In the genomic region with DNA sequence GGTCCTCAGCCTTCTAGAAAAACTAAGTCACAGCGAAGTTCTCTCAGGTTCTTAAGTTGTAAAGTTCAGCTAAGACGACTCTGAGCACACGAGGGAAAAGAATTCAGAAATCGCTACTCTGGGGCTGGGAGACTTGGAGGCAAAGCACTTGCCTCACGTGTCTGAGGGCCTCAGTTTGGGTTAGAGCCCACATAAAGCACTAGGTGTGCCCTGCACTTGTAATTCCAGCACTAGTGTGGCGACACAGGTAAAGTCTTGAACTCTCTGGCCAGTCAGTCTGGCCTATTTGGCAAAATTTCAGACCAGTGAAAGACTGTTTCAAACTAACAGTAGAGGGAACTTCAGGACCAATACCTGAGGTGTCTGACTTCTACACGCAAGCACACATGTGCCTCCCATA, we compare ENCODE assay signal across 24 mouse cellular contexts.
DNase-seq lines count a peak whose midpoint lies in the region; ATAC-seq and TF ChIP-seq lines count a peak whose summit lies in the region.
"Had no signal": no experiment of that assay in that cellular context is flagged by ENCODE, and none has a peak within 500 bp of the region (broad histone marks: within the 10 kb centered on the region; RNA-seq: fewer than 3 reads in every experiment).

No protein-coding gene starts in this region.

- TF ChIP-seq CTCF in lung, postnatal 0 days (IDR thresholded peaks at IDR 0.05), result no peak

- no peak overlapping the region for H3K4me3 ChIP-seq in hindbrain, embryonic 13.5 days
- no peak overlapping the region for H3K4me3 ChIP-seq in hindbrain, embryonic 10.5 days
- no peak overlapping the region for H3K4me3 ChIP-seq in embryonic facial prominence, embryonic 10.5 days
- no peak overlapping the region for H3K4me3 ChIP-seq in lung, postnatal 0 days (ENCODE audit: low read depth, low read length)
- H3K4me3 ChIP-seq: embryonic facial prominence, embryonic 13.5 days; forebrain, embryonic 13.5 days; heart, embryonic 15.5 days; hindbrain, embryonic 15.5 days had no signal

- H3K36me3 ChIP-seq in hindbrain, embryonic 13.5 days, result no peaks in the 10 kb centered on the region
- no peaks in the 10 kb centered on the region for H3K36me3 ChIP-seq in hindbrain, embryonic 10.5 days
- H3K36me3 ChIP-seq in embryonic facial prominence, embryonic 10.5 days (replicated peaks), result no peaks in the 10 kb centered on the region
- no peaks in the 10 kb centered on the region for H3K36me3 ChIP-seq in lung, postnatal 0 days (ENCODE audit: insufficient read depth, low read length)
- H3K36me3 ChIP-seq: embryonic facial prominence, embryonic 13.5 days; heart, embryonic 15.5 days; hindbrain, embryonic 15.5 days had no signal

- no peak for DNase-seq in hindbrain, embryonic 10.5 days (ENCODE audit: low spot score)
- no peak for DNase-seq in embryonic facial prominence, embryonic 10.5 days (ENCODE audit: low spot score)
- peak; percentile 83 for DNase-seq in lung, postnatal 0 days (ENCODE audit: low spot score)
- DNase-seq in lung, postnatal 36 days, result peak; percentile 80
- no peak for DNase-seq in layer of hippocampus, postnatal 36 days
- DNase-seq in spleen, postnatal 10 days (ENCODE audit: low spot score in 2 of 2), result no peak
- DNase-seq: adrenal gland, adult 8-10 months; adrenal gland, postnatal 36 days; B cell, adult 2 months; cerebellum, adult 11 months; cerebellum, adult 8-10 months; cerebellum, postnatal 25 days; forebrain, postnatal 0 days; gastrocnemius, postnatal 36 days; heart, adult 11 months; heart, postnatal 14 days had no signal

- no peaks in the 10 kb centered on the region for H3K27me3 ChIP-seq in hindbrain, embryonic 13.5 days
- H3K27me3 ChIP-seq in hindbrain, embryonic 10.5 days (ENCODE audit: insufficient read depth, poor library complexity, severe bottlenecking), result no peaks in the 10 kb centered on the region
- no peaks in the 10 kb centered on the region for H3K27me3 ChIP-seq in embryonic facial prominence, embryonic 10.5 days (replicated peaks; ENCODE audit: low read depth, poor library complexity, severe bottlenecking)
- no peaks in the 10 kb centered on the region for H3K27me3 ChIP-seq in lung, postnatal 0 days (replicated peaks; ENCODE audit: insufficient read depth, low read length)
- H3K27me3 ChIP-seq: embryonic facial prominence, embryonic 13.5 days; forebrain, embryonic 13.5 days; heart, embryonic 15.5 days; hindbrain, embryonic 15.5 days had no signal

- H3K4me1 ChIP-seq in hindbrain, embryonic 13.5 days (replicated peaks), result peaks cover 66% of the 10 kb centered on the region
- peaks cover 35% of the 10 kb centered on the region for H3K4me1 ChIP-seq in hindbrain, embryonic 10.5 days (replicated peaks)
- H3K4me1 ChIP-seq in embryonic facial prominence, embryonic 10.5 days, result peaks cover 44% of the 10 kb centered on the region
- peaks cover 16% of the 10 kb centered on the region for H3K4me1 ChIP-seq in lung, postnatal 0 days (ENCODE audit: insufficient read depth, low read depth, low read length)

- no peak overlapping the region for H3K4me2 ChIP-seq in hindbrain, embryonic 13.5 days
- H3K4me2 ChIP-seq in lung, postnatal 0 days (replicated peaks; ENCODE audit: low read depth, low read length), result no peak overlapping the region
- H3K4me2 ChIP-seq: embryonic facial prominence, embryonic 13.5 days; forebrain, embryonic 13.5 days; heart, embryonic 11.5 days; heart, embryonic 15.5 days; hindbrain, embryonic 15.5 days had no signal

- peak overlapping the region; percentile 52; the same call in 1 of the 2 replicates for H3K27ac ChIP-seq in hindbrain, embryonic 13.5 days
- H3K27ac ChIP-seq in hindbrain, embryonic 10.5 days, result no peak overlapping the region
- H3K27ac ChIP-seq in embryonic facial prominence, embryonic 10.5 days (replicated peaks), result peak overlapping the region; percentile 10; the same call in 1 of the 2 replicates
- H3K27ac ChIP-seq in lung, postnatal 0 days (ENCODE audit: low read length), result no peak overlapping the region
- H3K27ac ChIP-seq: embryonic facial prominence, embryonic 13.5 days; heart, embryonic 15.5 days; hindbrain, embryonic 15.5 days had no signal

- H3K9ac ChIP-seq in hindbrain, embryonic 13.5 days, result no peak overlapping the region
- no peak overlapping the region for H3K9ac ChIP-seq in lung, postnatal 0 days (replicated peaks; ENCODE audit: low read depth)
- H3K9ac ChIP-seq: embryonic facial prominence, embryonic 13.5 days; forebrain, embryonic 13.5 days; forebrain, postnatal 0 days; heart, embryonic 15.5 days; hindbrain, embryonic 15.5 days had no signal

- peak; percentile 48; the same call in 1 of the 2 replicates for TF ChIP-seq EP300 in lung, postnatal 0 days (IDR thresholded peaks at IDR 0.05)

- no peaks in the 10 kb centered on the region for H3K9me3 ChIP-seq in hindbrain, embryonic 13.5 days
- H3K9me3 ChIP-seq in hindbrain, embryonic 10.5 days, result no peaks in the 10 kb centered on the region
- H3K9me3 ChIP-seq in embryonic facial prominence, embryonic 10.5 days, result no peaks in the 10 kb centered on the region
- no peaks in the 10 kb centered on the region for H3K9me3 ChIP-seq in lung, postnatal 0 days (ENCODE audit: low read length)
- H3K9me3 ChIP-seq: embryonic facial prominence, embryonic 13.5 days; forebrain, embryonic 13.5 days; G1E; heart, embryonic 15.5 days; hindbrain, embryonic 15.5 days had no signal

- no peak for ATAC-seq in hindbrain, embryonic 13.5 days (ENCODE audit: low FRiP score)
- peak; percentile 89 for ATAC-seq in lung, postnatal 0 days
- ATAC-seq: CD4-positive, CD25-positive, alpha-beta regulatory T cell, adult 4 months; forebrain, postnatal 0 days had no signal

- WGBS in hindbrain, embryonic 13.5 days, result 92% methylated on average over 7 of the region's 7 CpGs
- 93% methylated on average over 7 of the region's 7 CpGs for WGBS in hindbrain, embryonic 10.5 days
- WGBS in embryonic facial prominence, embryonic 10.5 days, result 88% methylated on average over 7 of the region's 7 CpGs
- 63% methylated on average over 7 of the region's 7 CpGs for WGBS in lung, postnatal 0 days

Comparison
In these comparisons a context has a peak if more than half of its experiments do, and no peak if none do; other contexts are left out.
1. H3K27ac ChIP-seq: peak in hindbrain, embryonic 13.5 days (single experiment) and embryonic facial prominence, embryonic 10.5 days (single experiment); none in hindbrain, embryonic 10.5 days (single experiment) and lung, postnatal 0 days (single experiment).
2. DNase-seq: peak in lung, postnatal 0 days (single experiment) and lung, postnatal 36 days (single experiment); none in hindbrain, embryonic 10.5 days (single experiment), embryonic facial prominence, embryonic 10.5 days (single experiment), layer of hippocampus, postnatal 36 days (0 of 2) and spleen, postnatal 10 days (0 of 2).